Mouse (Mus musculus): ENCODE data around the gene Gpr34. TPM values are rescaled to one million over a fixed set of nuclear protein-coding genes. Genes with fewer than 3 reads are reported as not detected.

Gene Gpr34
- polyA plus RNA-seq (2016; fragmentation: Nextera tagmentation; extraction: Ambion mirVana), result 1.6 and 2.3 TPM in 2 replicates

DNA sequence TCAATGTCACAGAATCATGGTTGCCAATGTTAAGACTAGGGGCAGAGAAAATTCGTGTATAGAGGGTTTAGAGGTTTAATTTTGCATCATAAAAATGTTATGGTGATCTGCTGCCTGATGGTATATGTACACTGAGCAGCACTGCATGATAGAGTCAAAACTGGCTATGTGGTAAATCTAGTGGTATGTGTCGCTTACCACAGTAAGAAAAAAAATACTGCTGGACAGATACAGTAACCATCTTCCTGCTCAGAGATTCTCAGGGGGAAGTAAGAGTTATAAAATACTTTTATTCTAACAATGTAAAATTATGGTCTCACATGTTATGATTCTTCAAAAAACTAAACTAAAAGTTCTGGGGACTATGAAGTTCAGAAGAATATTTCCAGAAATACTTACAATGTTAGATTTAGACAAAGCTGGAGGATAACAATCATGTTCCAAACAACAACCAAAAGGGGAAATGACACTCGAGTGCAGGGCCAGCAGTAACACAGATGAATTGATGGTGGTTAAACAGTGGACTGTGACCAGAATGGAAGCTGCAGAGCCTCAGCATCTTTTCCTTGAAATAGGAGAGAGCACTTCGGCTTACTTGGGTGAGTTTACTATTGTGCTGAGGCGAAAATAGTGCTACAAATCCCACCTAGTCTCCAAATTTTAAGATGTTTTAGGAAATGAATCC lies at the start of gene Gpr34:
Gpr34 (plus strand) TSS at position 491 of the 685 bp plus-strand sequence.
- no peak for ATAC-seq (ENCODE audit: insufficient number of reproducible peaks, insufficient read depth, low FRiP score, low TSS enrichment)
- H3K4me3 ChIP-seq, result no peak within 1 kb of the TSS
- no peak within 1 kb of the TSS for H3K4me2 ChIP-seq (replicated peaks)
- WGBS, result 69% methylated on average over 5 of the region's 5 CpGs
- no peak within 1 kb of the TSS for H3K27ac ChIP-seq
- no peaks in the 10 kb centered on the region for H3K36me3 ChIP-seq
- H3K27me3 ChIP-seq, result no peaks in the 10 kb centered on the region
- H3K9ac ChIP-seq, result no peak within 1 kb of the TSS
- H3K9me3 ChIP-seq, result no peaks in the 10 kb centered on the region
- no peaks in the 10 kb centered on the region for H3K4me1 ChIP-seq

DNA sequence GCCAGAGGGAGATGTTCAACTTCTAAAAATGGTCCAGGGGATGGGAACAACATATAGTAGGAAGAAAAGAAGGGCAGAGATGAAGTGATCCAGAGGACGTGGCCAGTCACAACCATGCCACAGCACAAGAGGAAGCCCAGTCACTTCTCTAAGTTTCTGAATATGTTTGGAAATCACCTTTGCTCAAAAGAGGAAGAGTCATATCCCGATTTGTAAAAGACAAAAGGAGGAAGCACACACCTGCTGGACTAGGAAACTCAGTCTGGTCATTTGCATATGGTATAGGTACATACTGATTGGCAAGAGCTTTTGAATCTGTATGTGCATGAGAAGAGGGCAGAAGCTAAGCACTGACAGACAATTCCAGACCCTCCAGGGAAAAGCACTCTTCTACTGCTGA lies 32.5 kb upstream of the Gpr34 start:
- WGBS, result 80% methylated on average over 2 of the region's 2 CpGs
- no peaks in the 10 kb centered on the region for H3K27me3 ChIP-seq
- no peak overlapping the region for H3K4me2 ChIP-seq (replicated peaks)
- ATAC-seq (ENCODE audit: insufficient number of reproducible peaks, insufficient read depth, low FRiP score, low TSS enrichment), result no peak
- H3K4me1 ChIP-seq, result no peaks in the 10 kb centered on the region
- no peaks in the 10 kb centered on the region for H3K36me3 ChIP-seq
- H3K9me3 ChIP-seq, result no peaks in the 10 kb centered on the region
- H3K9ac ChIP-seq, result no peak overlapping the region
- H3K27ac ChIP-seq, result no peak overlapping the region
- no peak overlapping the region for H3K4me3 ChIP-seq

DNA sequence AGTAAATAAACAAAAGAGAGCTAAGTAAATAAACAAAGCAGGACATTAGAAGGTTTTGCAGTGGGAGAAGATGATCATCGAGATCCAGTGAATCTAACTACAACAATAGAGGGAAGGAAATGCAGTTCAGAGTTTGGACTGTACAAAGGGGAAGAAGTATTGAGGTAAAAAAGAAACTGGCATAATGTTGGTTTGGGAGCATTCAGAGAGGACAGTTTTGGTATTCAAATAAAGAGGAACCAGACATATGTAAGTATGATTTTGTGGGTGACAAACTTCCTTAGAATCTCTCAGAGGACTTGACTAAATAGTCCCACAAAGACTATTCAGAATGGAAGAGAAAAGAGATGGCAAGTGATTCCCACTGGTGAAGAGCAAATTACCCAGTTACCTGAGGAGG lies 31.9 kb upstream of the Gpr34 start:
- no peak overlapping the region for H3K4me3 ChIP-seq
- no peaks in the 10 kb centered on the region for H3K36me3 ChIP-seq
- no peak overlapping the region for H3K4me2 ChIP-seq (replicated peaks)
- ATAC-seq (ENCODE audit: insufficient number of reproducible peaks, insufficient read depth, low FRiP score, low TSS enrichment), result no peak
- no peaks in the 10 kb centered on the region for H3K27me3 ChIP-seq
- no peak overlapping the region for H3K9ac ChIP-seq
- no peaks in the 10 kb centered on the region for H3K9me3 ChIP-seq
- H3K4me1 ChIP-seq, result no peaks in the 10 kb centered on the region
- no peak overlapping the region for H3K27ac ChIP-seq
- WGBS, result 81% methylated on average over 1 of the region's 1 CpGs

DNA sequence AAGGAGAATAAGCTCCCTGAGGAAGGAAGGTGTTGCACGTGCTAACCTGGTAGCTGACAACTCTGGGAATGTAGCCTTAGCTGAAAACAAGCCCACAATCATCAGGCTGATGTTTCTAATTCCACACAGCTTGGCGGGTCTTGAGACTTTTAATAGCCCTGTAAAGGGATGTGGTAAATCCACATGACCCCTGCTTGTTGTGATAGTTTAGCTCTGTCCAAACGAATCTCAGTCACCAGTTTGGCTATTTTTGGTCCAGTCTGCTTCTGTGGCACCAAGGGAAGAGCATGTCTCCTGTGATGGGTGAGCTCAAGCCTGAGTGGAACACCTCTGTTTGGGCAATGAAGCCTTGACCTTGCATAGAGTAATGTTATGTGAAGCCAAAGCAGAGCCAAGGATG lies 25.1 kb upstream of the Gpr34 start:
- no peak for ATAC-seq (ENCODE audit: insufficient number of reproducible peaks, insufficient read depth, low FRiP score, low TSS enrichment)
- Histone ChIP-seq H3K4me3 (no peak overlapping the region), H3K36me3 (no peaks in the 10 kb centered on the region), H3K27me3 (no peaks in the 10 kb centered on the region), H3K9me3 (no peaks in the 10 kb centered on the region), H3K27ac (no peak overlapping the region), H3K4me1 (no peaks in the 10 kb centered on the region), H3K4me2 (replicated peaks) (no peak overlapping the region), H3K9ac (no peak overlapping the region)
- 60% methylated on average over 3 of the region's 3 CpGs for WGBS

DNA sequence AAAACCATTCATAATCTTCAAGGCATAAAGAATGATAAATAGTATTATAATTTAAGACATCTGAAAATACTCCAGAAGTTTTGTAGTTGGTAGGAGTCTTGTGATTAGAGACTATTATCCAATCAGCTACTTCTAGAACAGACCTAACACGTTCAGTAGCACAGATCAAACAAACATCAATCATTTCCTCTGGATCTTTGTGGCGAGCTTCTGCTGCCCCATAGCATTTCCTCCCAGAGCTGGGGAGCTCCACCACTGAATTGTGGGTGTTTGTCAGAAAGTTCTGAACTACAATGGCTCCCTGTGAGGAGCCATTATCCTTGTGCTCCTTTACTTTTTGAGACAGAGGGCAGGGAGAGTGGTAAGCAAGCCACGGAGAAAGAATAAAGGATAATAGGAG lies 24.1 kb upstream of the Gpr34 start:
- 52% methylated on average over 3 of the region's 3 CpGs for WGBS
- Histone ChIP-seq H3K4me3 (no peak overlapping the region), H3K9ac (no peak overlapping the region), H3K27me3 (no peaks in the 10 kb centered on the region), H3K36me3 (no peaks in the 10 kb centered on the region), H3K9me3 (no peaks in the 10 kb centered on the region), H3K27ac (no peak overlapping the region), H3K4me1 (no peaks in the 10 kb centered on the region), H3K4me2 (replicated peaks) (no peak overlapping the region)
- ATAC-seq (ENCODE audit: insufficient number of reproducible peaks, insufficient read depth, low FRiP score, low TSS enrichment), result no peak

DNA sequence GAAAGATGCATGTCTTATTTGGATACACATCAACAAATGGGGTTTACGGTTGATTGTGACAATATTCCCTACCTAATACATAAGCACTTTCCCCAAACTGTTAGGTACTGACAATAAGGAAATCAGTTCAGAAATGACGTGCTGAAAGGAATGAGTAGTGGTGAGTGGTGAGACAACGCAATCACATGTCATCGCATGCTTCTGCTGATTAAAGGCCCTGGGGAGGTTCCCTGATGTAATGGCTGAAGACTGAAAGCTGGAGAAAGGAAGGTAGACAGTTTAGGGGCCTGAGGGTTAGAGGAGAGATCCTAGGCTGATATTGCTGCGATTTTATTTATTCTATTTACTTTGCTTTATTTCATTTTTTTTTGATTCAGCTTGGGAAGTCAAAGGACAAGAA lies 20.8 kb upstream of the Gpr34 start:
- 91% methylated on average over 5 of the region's 5 CpGs for WGBS
- Histone ChIP-seq H3K27me3 (no peaks in the 10 kb centered on the region), H3K4me3 (no peak overlapping the region), H3K4me2 (replicated peaks) (no peak overlapping the region), H3K9ac (no peak overlapping the region), H3K9me3 (no peaks in the 10 kb centered on the region), H3K27ac (no peak overlapping the region), H3K36me3 (no peaks in the 10 kb centered on the region), H3K4me1 (no peaks in the 10 kb centered on the region)
- ATAC-seq (ENCODE audit: insufficient number of reproducible peaks, insufficient read depth, low FRiP score, low TSS enrichment), result no peak

DNA sequence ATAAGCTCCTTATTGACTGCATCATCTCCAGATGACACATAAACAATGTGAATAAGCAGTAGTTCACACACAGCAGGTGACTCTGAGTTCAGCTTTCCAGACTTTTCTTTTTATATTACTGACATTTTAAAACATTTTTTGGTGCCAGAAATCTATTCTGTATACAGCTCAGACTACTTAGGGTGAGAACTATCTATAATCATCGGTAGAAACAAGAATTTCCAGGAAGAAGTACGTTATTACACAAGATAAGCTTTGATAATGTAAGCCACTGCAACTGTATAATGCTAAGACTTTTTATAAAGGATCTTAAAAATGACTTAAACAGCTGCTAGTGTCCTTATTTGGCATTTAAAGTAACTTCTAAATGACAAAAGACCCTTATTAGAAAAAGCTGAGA lies 19.8 kb upstream of the Gpr34 start:
- Histone ChIP-seq H3K4me2 (replicated peaks) (no peak overlapping the region), H3K27ac (no peak overlapping the region), H3K4me3 (no peak overlapping the region), H3K9me3 (no peaks in the 10 kb centered on the region), H3K36me3 (no peaks in the 10 kb centered on the region), H3K9ac (no peak overlapping the region), H3K4me1 (no peaks in the 10 kb centered on the region), H3K27me3 (no peaks in the 10 kb centered on the region)
- ATAC-seq (ENCODE audit: insufficient number of reproducible peaks, insufficient read depth, low FRiP score, low TSS enrichment), result no peak
- WGBS, result 77% methylated on average over 2 of the region's 2 CpGs

DNA sequence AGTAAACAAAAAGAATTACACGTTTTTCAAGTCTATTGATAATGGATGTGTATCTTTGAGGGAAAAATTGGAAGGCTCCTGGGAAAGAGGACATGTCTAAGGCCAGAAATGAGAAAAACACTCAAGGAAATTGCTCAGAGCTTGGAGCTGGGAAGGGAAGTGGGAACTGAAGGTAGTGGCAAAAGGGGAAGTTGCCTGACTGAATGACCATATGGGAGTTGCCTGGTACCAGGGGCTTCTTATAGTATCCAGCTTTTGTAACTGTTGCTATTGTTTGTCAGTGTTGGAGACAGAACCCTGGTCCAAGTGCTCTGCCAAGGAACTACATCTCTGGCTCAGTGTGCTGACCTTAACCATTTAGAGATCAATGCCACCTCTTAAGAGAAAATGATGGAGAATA lies 15.2 kb upstream of the Gpr34 start:
- ATAC-seq (ENCODE audit: insufficient number of reproducible peaks, insufficient read depth, low FRiP score, low TSS enrichment), result no peak
- Histone ChIP-seq H3K36me3 (no peaks in the 10 kb centered on the region; the same call in 1 of the 2 replicates), H3K4me2 (replicated peaks) (no peak overlapping the region), H3K9me3 (no peaks in the 10 kb centered on the region), H3K9ac (no peak overlapping the region), H3K4me1 (no peaks in the 10 kb centered on the region), H3K27me3 (no peaks in the 10 kb centered on the region), H3K4me3 (no peak overlapping the region), H3K27ac (no peak overlapping the region)
- WGBS, result 53% methylated on average over 1 of the region's 1 CpGs

DNA sequence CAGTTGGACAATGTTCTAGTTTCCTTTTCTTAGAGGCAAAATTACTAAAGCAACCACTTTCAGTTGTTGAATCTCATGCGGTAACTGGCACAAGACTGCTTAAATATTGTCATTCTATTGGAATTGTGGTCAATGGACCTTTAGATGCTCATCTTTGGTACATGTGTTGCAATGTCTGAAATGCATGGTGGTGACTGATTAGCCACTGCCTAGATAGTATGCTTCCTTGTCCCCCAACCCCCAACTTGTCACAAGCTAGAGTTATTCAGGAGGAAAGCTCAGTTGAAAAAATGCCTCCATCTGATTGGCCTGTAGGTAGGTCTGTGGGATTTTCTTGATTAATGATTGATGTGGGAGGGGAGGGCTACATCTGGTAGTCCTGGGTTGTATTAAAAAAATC lies 14.6 kb upstream of the Gpr34 start:
- Histone ChIP-seq H3K9me3 (no peaks in the 10 kb centered on the region), H3K27ac (no peak overlapping the region), H3K27me3 (no peaks in the 10 kb centered on the region), H3K4me2 (replicated peaks) (no peak overlapping the region), H3K36me3 (no peaks in the 10 kb centered on the region; the same call in 1 of the 2 replicates), H3K4me3 (no peak overlapping the region), H3K9ac (no peak overlapping the region), H3K4me1 (no peaks in the 10 kb centered on the region)
- 96% methylated on average over 1 of the region's 1 CpGs for WGBS
- ATAC-seq (ENCODE audit: insufficient number of reproducible peaks, insufficient read depth, low FRiP score, low TSS enrichment), result no peak

DNA sequence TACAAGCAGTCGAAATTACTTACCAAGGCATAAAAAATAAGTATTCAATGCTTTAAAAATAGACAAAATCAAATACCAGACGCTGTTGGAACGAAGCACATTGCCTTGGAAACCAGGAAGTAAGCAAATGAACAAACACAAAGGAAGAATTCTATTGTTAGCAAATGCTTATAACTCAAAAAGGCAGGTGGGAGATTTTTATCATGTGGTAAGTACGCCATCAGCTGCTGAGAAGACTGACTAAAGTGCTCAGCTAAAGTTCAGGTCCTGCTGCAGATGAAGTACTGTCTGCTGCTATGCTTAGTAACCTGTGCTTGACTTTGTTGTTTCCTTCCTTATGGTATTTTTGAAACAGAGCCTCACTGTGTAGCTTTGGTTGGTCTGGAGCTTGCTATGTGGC lies 13.4 kb upstream of the Gpr34 start:
- 80% methylated on average over 4 of the region's 4 CpGs for WGBS
- ATAC-seq (ENCODE audit: insufficient number of reproducible peaks, insufficient read depth, low FRiP score, low TSS enrichment), result no peak
- H3K9ac ChIP-seq, result no peak overlapping the region
- no peak overlapping the region for H3K4me3 ChIP-seq
- H3K27me3 ChIP-seq, result no peaks in the 10 kb centered on the region
- H3K9me3 ChIP-seq, result no peaks in the 10 kb centered on the region
- no peaks in the 10 kb centered on the region; the same call in 1 of the 2 replicates for H3K36me3 ChIP-seq
- H3K4me1 ChIP-seq, result no peaks in the 10 kb centered on the region
- no peak overlapping the region for H3K4me2 ChIP-seq (replicated peaks)
- no peak overlapping the region for H3K27ac ChIP-seq

DNA sequence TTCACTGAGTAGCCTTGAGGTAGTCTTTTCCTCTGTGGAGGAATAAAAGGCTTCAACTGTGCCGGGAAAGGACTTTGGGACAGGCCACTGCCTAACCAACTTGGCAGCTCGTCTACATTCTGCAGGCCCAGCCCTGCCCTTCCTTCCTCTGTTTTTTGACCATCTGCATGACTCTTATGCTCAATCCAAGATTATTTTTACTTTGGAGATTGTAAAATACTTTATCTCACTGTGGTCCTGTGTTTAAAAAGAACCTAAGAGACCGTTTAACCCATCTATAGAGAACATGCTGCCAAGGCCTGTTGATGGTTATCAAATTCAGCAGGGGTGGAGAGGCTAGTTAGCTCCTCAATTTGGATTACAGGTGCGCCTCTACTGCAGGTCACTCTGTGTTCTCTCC lies 10.4 kb upstream of the Gpr34 start:
- Histone ChIP-seq H3K9me3 (no peaks in the 10 kb centered on the region), H3K27ac (no peak overlapping the region), H3K9ac (no peak overlapping the region), H3K4me1 (no peaks in the 10 kb centered on the region), H3K4me3 (no peak overlapping the region), H3K4me2 (replicated peaks) (no peak overlapping the region), H3K36me3 (no peaks in the 10 kb centered on the region; the same call in 1 of the 2 replicates), H3K27me3 (no peaks in the 10 kb centered on the region)
- 87% methylated on average over 4 of the region's 4 CpGs for WGBS
- no peak for ATAC-seq (ENCODE audit: insufficient number of reproducible peaks, insufficient read depth, low FRiP score, low TSS enrichment)

DNA sequence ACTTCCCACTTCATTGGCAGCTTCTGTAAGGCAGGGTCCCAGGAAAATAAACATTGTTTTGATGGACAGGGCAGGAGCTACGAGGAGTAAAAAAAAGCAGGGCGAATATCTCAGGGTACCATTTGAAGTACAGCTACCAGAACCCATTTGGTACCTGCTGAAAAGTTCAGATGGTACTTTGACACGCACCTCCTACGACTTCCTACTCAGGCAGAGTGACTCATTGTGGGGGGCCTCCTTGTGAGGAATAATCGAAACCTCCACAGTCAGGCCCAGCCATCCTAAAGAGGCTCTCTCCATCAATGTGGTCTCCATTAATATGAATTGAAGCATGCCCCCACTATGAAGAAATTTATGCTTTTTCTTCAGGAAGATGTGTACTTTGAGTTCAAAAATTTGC lies 9.2 kb upstream of the Gpr34 start:
- H3K4me3 ChIP-seq, result no peak overlapping the region
- ATAC-seq (ENCODE audit: insufficient number of reproducible peaks, insufficient read depth, low FRiP score, low TSS enrichment), result no peak
- no peak overlapping the region for H3K9ac ChIP-seq
- no peaks in the 10 kb centered on the region; the same call in 1 of the 2 replicates for H3K36me3 ChIP-seq
- no peaks in the 10 kb centered on the region for H3K4me1 ChIP-seq
- H3K27ac ChIP-seq, result no peak overlapping the region
- no peaks in the 10 kb centered on the region for H3K9me3 ChIP-seq
- WGBS, result 80% methylated on average over 5 of the region's 5 CpGs
- no peak overlapping the region for H3K4me2 ChIP-seq (replicated peaks)
- no peaks in the 10 kb centered on the region for H3K27me3 ChIP-seq
